Mouse (Mus musculus) stomach, embryonic 15.5 days (tissue): ENCODE measurements around the gene Pus1. TPM values are rescaled to one million over a fixed set of nuclear protein-coding genes. Genes with fewer than 3 reads are reported as not detected.
"Not testable (repeated sequence)": the region's sequence is repeated elsewhere in the genome, so short reads cannot be mapped to it uniquely, and the experiment has no call there.

Experiments
- ATAC-seq: fragments of 200-750 bp; cut with Nextera tagmentation; 2 replicates; pipeline ENCODE4 v1.8.0; 2017; ENCODE audit warnings: low read depth, moderate number of reproducible peaks, moderate TSS enrichment; ENCODE audit not compliant: insufficient read depth, low FRiP score
- H3K27ac ChIP-seq: fragments of 300-500 bp; sonication (generic); 2 replicates; pipeline ENCODE4 v1.5.1; 2015; ENCODE audit warnings: mild to moderate bottlenecking, inconsistent platforms
- H3K27me3 ChIP-seq: fragments of 300-500 bp; sonication (generic); replicated peaks from 2 replicates; pipeline ENCODE4 v1.6.1; 2015; ENCODE audit warnings: inconsistent platforms
- H3K36me3 ChIP-seq: fragments of 300-500 bp; sonication (generic); 2 replicates; pipeline ENCODE4 v1.6.1; 2015; ENCODE audit warnings: inconsistent platforms
- H3K4me1 ChIP-seq: fragments of 300-500 bp; sonication (generic); 2 replicates; pipeline ENCODE4 v1.6.1; 2015; ENCODE audit warnings: inconsistent platforms
- H3K4me2 ChIP-seq: fragments of 300-500 bp; sonication (generic); 2 replicates; pipeline ENCODE4 v1.6.1; 2015; ENCODE audit warnings: mild to moderate bottlenecking, inconsistent platforms
- H3K4me3 ChIP-seq: fragments of 300-500 bp; sonication (generic); replicated peaks from 2 replicates; pipeline ENCODE4 v1.5.1; 2015; ENCODE audit warnings: inconsistent platforms
- H3K9ac ChIP-seq: fragments of 300-500 bp; sonication (generic); 2 replicates; pipeline ENCODE4 v1.6.1; 2015; ENCODE audit warnings: inconsistent platforms
- H3K9me3 ChIP-seq: fragments of 300-500 bp; sonication (generic); 2 replicates; pipeline ENCODE4 v1.6.1; 2016; ENCODE audit warnings: inconsistent platforms
- WGBS: fragments of 180-500 bp; shearing (Covaris S2); methylation state at CpG from one replicate; pipeline ENCODE4 v1.1.7; 2015; 5-methylcytosine and 5-hydroxymethylcytosine counted together
- polyA plus RNA-seq: library from polyadenylated mRNA; unstranded; fragments of >200 nt; fragmentation: Nextera tagmentation; extraction: Ambion mirVana; gene quantifications from 2 replicates; pipeline ENCODE4 v1.2.1, GENCODE M21; 2015

The Pus1 gene
- polyA plus RNA-seq, 1 experiment from 2014 or later = 45.0 TPM

- Histone ChIP-seq H3K4me1 (peaks cover 15% of the 10 kb centered on the region), H3K4me3 (peak overlapping the region; percentile 83), H3K36me3 (peaks cover 26% of the 10 kb centered on the region), H3K9me3 (no peaks in the 10 kb centered on the region), H3K9ac (peak overlapping the region; percentile 58), H3K4me2 (peak overlapping the region; percentile 85), H3K27me3 (no peaks in the 10 kb centered on the region), H3K27ac (no peak overlapping the region)
- WGBS = 12% methylated on average over 15 of the region's 15 CpGs
- ATAC-seq = no peak
These were observed 1.0 kb downstream of the Pus1 start for GRCm38 (mm10) chr5:110779276-110779997.

DNA sequence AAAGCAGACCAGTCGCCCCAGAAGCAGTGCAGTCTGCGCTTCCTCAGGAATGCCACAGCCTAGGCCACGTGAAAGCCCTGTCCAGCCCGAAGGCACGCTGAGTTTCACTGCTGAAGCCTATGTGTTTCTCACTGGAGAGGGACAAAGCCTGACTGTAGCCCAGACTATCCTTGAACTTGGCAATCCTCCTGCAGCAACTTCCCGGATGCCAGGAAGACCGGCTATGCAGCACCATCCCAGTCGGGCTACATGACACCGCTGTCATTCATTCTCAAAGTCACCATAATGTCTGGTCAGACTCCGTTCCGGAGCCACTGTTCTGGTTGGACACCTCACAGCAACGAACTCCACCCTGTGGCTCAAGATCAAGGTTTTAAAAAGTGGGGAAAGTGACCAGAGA is 2.2 kb downstream of the Pus1 start:
- H3K4me1 ChIP-seq = peaks cover 15% of the 10 kb centered on the region
- WGBS = 92% methylated on average over 12 of the region's 12 CpGs
- peaks cover 34% of the 10 kb centered on the region for H3K36me3 ChIP-seq

GRCm38 (mm10) chr5:110776141-110776540 is 4.3 kb downstream of the Pus1 start:
- WGBS = 86% methylated on average over 2 of the region's 2 CpGs
- peaks cover 35% of the 10 kb centered on the region for H3K36me3 ChIP-seq

More for the DNA sequence above, 2.2 kb downstream of the Pus1 start:
- no peak overlapping the region for H3K9ac ChIP-seq
- H3K27ac ChIP-seq = no peak overlapping the region
- ATAC-seq = no peak
- H3K4me3 ChIP-seq = no peak overlapping the region
- H3K4me2 ChIP-seq = no peak overlapping the region
- H3K27me3 ChIP-seq = no peaks in the 10 kb centered on the region
- H3K9me3 ChIP-seq = no peaks in the 10 kb centered on the region

GRCm38 (mm10) chr5:110774511-110774910 is 5.9 kb downstream of the Pus1 start:
- 95% methylated on average over 11 of the region's 11 CpGs for WGBS
- Histone ChIP-seq H3K27me3 (no peaks in the 10 kb centered on the region), H3K4me2 (no peak overlapping the region), H3K27ac (no peak overlapping the region), H3K36me3 (peaks cover 35% of the 10 kb centered on the region), H3K4me3 (no peak overlapping the region), H3K9ac (no peak overlapping the region), H3K4me1 (peaks cover 7% of the 10 kb centered on the region), H3K9me3 (no peaks in the 10 kb centered on the region)
- no peak for ATAC-seq

More at GRCm38 (mm10) chr5:110776141-110776540, 4.3 kb downstream of the Pus1 start:
- H3K27me3 ChIP-seq = no peaks in the 10 kb centered on the region
- H3K4me1 ChIP-seq = peaks cover 14% of the 10 kb centered on the region
- no peaks in the 10 kb centered on the region for H3K9me3 ChIP-seq
- no peak overlapping the region for H3K4me2 ChIP-seq
- H3K4me3 ChIP-seq = no peak overlapping the region
- no peak for ATAC-seq
- no peak overlapping the region for H3K9ac ChIP-seq
- no peak overlapping the region for H3K27ac ChIP-seq

DNA sequence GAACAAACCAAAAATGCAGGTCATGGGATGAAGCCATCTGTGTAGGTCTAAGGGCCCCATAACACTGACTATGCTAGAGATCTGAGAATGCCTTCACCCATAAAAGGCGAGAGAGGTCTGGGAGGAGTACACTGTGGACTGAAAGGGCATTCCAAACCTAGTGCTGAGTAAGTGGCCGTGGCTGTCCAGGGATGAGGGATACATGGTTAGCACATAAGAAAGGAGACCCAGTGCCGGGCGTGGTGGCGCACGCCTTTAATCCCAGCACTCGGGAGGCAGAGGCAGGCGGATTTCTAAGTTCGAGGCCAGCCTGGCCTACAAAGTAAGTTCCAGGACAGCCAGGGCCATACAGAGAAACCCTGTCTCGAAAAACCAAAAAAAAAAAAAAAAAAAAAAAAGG is 7.5 kb downstream of the Pus1 start:
- not testable (repeated sequence) for H3K9me3 ChIP-seq, H3K9ac ChIP-seq, H3K27me3 ChIP-seq, H3K4me1 ChIP-seq, ATAC-seq, H3K4me3 ChIP-seq, H3K27ac ChIP-seq, H3K4me2 ChIP-seq
- peaks cover 31% of the 10 kb centered on the region for H3K36me3 ChIP-seq
- 90% methylated on average over 10 of the region's 10 CpGs for WGBS

DNA sequence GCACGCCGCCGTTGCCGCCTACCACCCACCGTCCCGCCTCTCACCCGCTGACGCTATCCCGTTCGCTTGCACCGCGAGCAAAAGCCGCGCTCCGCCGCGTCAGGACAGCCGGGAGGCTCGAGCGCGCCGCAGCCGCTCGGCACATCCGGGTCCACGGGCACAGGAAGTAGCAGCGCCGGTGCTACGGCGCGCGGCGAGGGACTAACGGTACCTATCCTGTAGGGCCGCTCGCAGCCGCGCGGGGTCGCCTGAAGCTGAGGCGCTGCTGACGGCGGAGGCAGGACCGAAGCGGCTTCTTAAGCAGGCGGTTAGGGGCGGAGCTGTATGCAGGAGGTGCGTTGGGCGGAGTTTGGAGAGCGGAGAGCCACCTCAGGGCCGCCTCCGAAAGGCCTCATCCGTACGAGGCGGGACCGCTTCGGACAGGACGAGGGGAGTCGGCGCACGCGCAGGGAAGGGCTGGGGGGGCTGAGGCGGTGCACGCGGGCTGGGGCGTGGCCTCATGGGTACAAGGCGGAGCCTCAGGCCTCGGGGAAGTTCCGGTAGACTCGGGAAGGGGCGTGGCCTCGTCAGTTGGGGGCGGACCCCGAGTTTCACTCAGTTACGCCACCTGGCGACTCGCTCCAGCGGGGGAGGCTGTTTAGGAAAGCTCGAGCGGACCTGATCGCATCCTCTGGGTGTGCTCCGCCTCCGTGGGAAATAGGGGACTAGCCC is 9.9 kb downstream of the Pus1 start, which contains the start of gene Ep400:
TSS of gene Ep400 (minus strand) at position 270 of the 711 bp plus-strand sequence.
- Histone ChIP-seq H3K27ac (peak within 1 kb of the TSS; percentile 98), H3K9me3 (no peaks in the 10 kb centered on the region), H3K9ac (peak within 1 kb of the TSS; percentile 96), H3K27me3 (no peaks in the 10 kb centered on the region), H3K4me3 (peak within 1 kb of the TSS; percentile 90), H3K36me3 (peaks cover 18% of the 10 kb centered on the region), H3K4me2 (peak within 1 kb of the TSS; percentile 66), H3K4me1 (0 out of 2 replicates have a peak, but pooled peaks cover 7% of the 10 kb centered on the region)
- peak; percentile 99 for ATAC-seq
- under 1% methylated on average over 83 of the region's 83 CpGs for WGBS

DNA sequence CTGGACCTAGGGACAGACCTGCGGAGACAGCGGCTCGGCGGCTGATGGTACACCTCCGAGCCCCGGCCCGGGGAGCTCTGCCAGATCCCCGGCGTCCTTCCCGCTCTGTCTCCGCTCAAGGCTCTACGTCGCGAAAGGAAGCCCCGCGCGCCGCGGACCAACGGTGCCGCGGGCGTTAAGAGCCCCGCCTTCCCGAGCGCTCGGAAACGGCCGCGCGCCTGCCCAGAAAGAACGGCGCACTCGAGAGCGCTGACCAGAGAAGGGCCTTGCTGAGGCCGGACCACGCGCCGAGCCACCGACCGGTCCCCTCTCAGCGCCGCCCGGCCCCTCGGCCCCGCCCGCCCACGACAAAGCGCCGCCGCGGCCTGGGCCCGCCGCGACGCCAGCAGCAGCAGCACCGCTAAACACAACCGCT is 10.4 kb downstream of the Pus1 start:
- Histone ChIP-seq H3K4me2 (peak overlapping the region; percentile 66), H3K4me1 (0 out of 2 replicates have a peak, but pooled peaks cover 7% of the 10 kb centered on the region), H3K27me3 (no peaks in the 10 kb centered on the region), H3K9me3 (no peaks in the 10 kb centered on the region), H3K9ac (peak overlapping the region; percentile 96), H3K27ac (peak overlapping the region; percentile 98), H3K36me3 (peaks cover 15% of the 10 kb centered on the region), H3K4me3 (peak overlapping the region; percentile 90)
- peak; percentile 45 for ATAC-seq
- WGBS = under 1% methylated on average over 45 of the region's 58 CpGs

DNA sequence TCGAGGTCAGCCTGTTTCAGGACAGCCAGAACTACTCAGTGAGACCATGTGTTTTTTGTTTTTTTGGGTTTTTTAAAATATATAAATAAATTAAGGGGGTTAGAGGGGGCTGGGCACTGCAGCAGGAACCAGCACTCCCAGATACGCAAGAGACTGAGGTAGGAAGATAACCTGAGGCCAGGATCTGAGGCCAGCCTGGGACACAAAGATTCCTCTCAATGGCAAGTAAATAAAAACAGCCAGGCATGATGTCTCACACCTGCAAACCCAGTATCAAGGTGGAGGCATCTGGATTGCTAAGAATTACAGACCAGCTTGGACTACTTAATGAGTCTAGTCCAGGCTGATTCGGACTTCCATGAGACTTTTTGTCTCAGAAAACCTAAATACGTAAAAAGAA is 11.2 kb downstream of the Pus1 start:
- Histone ChIP-seq H3K9me3 (no peaks in the 10 kb centered on the region), H3K36me3 (peaks cover 7% of the 10 kb centered on the region; the same call in 1 of the 2 replicates), H3K4me2 (peak overlapping the region; percentile 66), H3K4me3 (peak overlapping the region; percentile 90), H3K27ac (no peak overlapping the region), H3K27me3 (no peaks in the 10 kb centered on the region), H3K9ac (peak overlapping the region; percentile 96; the same call in 1 of the 2 replicates), H3K4me1 (0 out of 2 replicates have a peak, but pooled peaks cover 7% of the 10 kb centered on the region)
- 48% methylated on average over 4 of the region's 4 CpGs for WGBS
- ATAC-seq = no peak

- Histone ChIP-seq H3K36me3 (no peaks in the 10 kb centered on the region), H3K27me3 (no peaks in the 10 kb centered on the region), H3K9me3 (no peaks in the 10 kb centered on the region), H3K9ac (no peak overlapping the region), H3K27ac (no peak overlapping the region), H3K4me1 (0 out of 2 replicates have a peak, but pooled peaks cover 4% of the 10 kb centered on the region), H3K4me2 (no peak overlapping the region), H3K4me3 (no peak overlapping the region)
- no peak for ATAC-seq
- 93% methylated on average over 8 of the region's 8 CpGs for WGBS
These were observed 16.6 kb downstream of the Pus1 start for GRCm38 (mm10) chr5:110763890-110764289.

DNA sequence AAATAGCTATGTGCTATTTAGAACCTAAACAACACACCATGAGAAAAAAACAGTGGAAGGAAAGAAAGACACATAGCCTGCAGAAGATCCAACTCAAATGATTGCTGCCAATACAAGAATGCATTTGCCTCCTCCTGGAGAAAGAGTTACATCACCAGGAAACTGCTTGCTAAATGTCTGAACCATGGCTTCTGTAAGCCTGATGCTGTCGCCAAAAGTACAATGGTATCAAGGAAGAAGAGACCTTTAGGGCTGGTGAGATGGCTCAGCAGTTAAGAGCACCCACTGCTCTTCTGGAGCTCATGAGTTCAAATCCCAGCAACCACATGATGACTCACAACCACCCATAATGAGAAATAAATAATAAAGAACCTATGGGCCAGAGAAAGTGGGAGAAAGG is 35.4 kb downstream of the Pus1 start:
- whole genome bisulfite sequencing = 81% methylated on average over 1 of the region's 1 CpGs
- H3K9me3 ChIP-seq = no peaks in the 10 kb centered on the region
- no peaks in the 10 kb centered on the region for H3K4me1 ChIP-seq
- ATAC-seq = no peak
- no peak overlapping the region for H3K4me2 ChIP-seq
- no peaks in the 10 kb centered on the region for H3K36me3 ChIP-seq
- H3K27ac ChIP-seq = no peak overlapping the region
- no peak overlapping the region for H3K9ac ChIP-seq
- H3K4me3 ChIP-seq = no peak overlapping the region
- no peaks in the 10 kb centered on the region for H3K27me3 ChIP-seq

- ATAC-seq = no peak
- no peak overlapping the region for H3K4me2 ChIP-seq
These were observed 40.8 kb downstream of the Pus1 start for GRCm38 (mm10) chr5:110739496-110740275.

More at GRCm38 (mm10) chr5:110739496-110740275, 40.8 kb downstream of the Pus1 start:
- H3K27ac ChIP-seq = no peak overlapping the region
- no peaks in the 10 kb centered on the region for H3K27me3 ChIP-seq
- 91% methylated on average over 7 of the region's 7 CpGs for WGBS
- no peaks in the 10 kb centered on the region for H3K9me3 ChIP-seq
- peaks cover 24% of the 10 kb centered on the region for H3K36me3 ChIP-seq
- no peak overlapping the region for H3K4me3 ChIP-seq
- no peak overlapping the region for H3K9ac ChIP-seq
- no peaks in the 10 kb centered on the region for H3K4me1 ChIP-seq
